Mouse (Mus musculus) forebrain, postnatal 0 days (tissue): ENCODE measurements around the gene Slc4a8. TPM values are rescaled to one million over a fixed set of nuclear protein-coding genes. Genes with fewer than 3 reads are reported as not detected.

Source experiments
- ATAC-seq: fragments of 200-750 bp; cut with Nextera tagmentation; 2 replicates; pipeline ENCODE4 v1.8.0; 2017; ENCODE audit warnings: mild to moderate bottlenecking, moderate library complexity
- DNase-seq: peaks from one replicate; pipeline ENCODE4 v3.0.0-alpha.2; 2015
- H3K27ac ChIP-seq: fragments of 300-500 bp; sonication (generic); 2 replicates; pipeline ENCODE4 v1.5.1; 2014; ENCODE audit warnings: low read depth, mild to moderate bottlenecking, antibody characterized with exemption, low read length, moderate library complexity, mixed read lengths
- H3K27me3 ChIP-seq: fragments of 300-500 bp; sonication (generic); 2 replicates; pipeline ENCODE4 v1.6.1; 2014; ENCODE audit warnings: mild to moderate bottlenecking, low read length, mixed read lengths; ENCODE audit not compliant: insufficient read depth
- H3K36me3 ChIP-seq: fragments of 300-500 bp; sonication (generic); 2 replicates; pipeline ENCODE4 v1.6.1; 2014; ENCODE audit warnings: mild to moderate bottlenecking, moderate library complexity; ENCODE audit not compliant: insufficient read depth
- H3K4me1 ChIP-seq: fragments of 300-500 bp; sonication (generic); 2 replicates; pipeline ENCODE4 v1.6.1; 2014; ENCODE audit warnings: antibody characterized with exemption; ENCODE audit not compliant: insufficient read depth
- H3K4me2 ChIP-seq: fragments of 300-500 bp; sonication (generic); 2 replicates; pipeline ENCODE4 v1.6.1; 2014; ENCODE audit warnings: low read depth, mild to moderate bottlenecking, moderate library complexity
- H3K4me3 ChIP-seq: fragments of 300-500 bp; sonication (generic); 2 replicates; pipeline ENCODE4 v1.5.1; 2014; ENCODE audit warnings: low read depth, low read length, mixed read lengths
- H3K9ac ChIP-seq: fragments of 300-500 bp; sonication (generic); 2 replicates; pipeline ENCODE4 v1.6.1; 2014; ENCODE audit warnings: mild to moderate bottlenecking
- H3K9me3 ChIP-seq: fragments of 300-500 bp; sonication (generic); 2 replicates; pipeline ENCODE4 v1.6.1; 2016; ENCODE audit warnings: low read length
- CTCF ChIP-seq: sonication (generic); IDR thresholded peaks from 2 replicates; pipeline ENCODE4 v1.5.1; 2016; ENCODE audit warnings: antibody characterized with exemption, control low read depth, low read depth
- WGBS: fragments of 180-500 bp; shearing (Covaris S2); extraction: QIAGEN DNeasy Blood & Tissue Kit; methylation state at CpG from one replicate; pipeline ENCODE4 v1.1.7; 2014; 5-methylcytosine and 5-hydroxymethylcytosine counted together
- polyA plus RNA-seq: library from polyadenylated mRNA; unstranded; fragments of >200 nt; fragmentation: Nextera tagmentation; extraction: Ambion mirVana; gene quantifications from 2 replicates; pipeline ENCODE4 v1.2.1, GENCODE M21; 2015
- total RNA-seq: library from RNA; depleted of rRNA; stranded (reverse); fragments of >200 nt; gene quantifications from 2 replicates; pipeline ENCODE4 v1.2.3, GENCODE M21; 2014; rRNA removed

Gene Slc4a8
- total and polyA plus RNA-seq, 2 experiments from 2014 or later, result 31.2 to 38.3 TPM

- 6% methylated on average over 46 of the region's 66 CpGs for WGBS
- peak; percentile 86 for DNase-seq
- ATAC-seq, result peak; percentile 74
These were observed 108.6 kb downstream of the Slc4a8 start for GRCm38 (mm10) chr15:100870001-100870774.

GRCm38 (mm10) chr15:100870775-100871106 is 109.2 kb downstream of the Slc4a8 start:
- Histone ChIP-seq H3K4me1 (peaks cover 7% of the 10 kb centered on the region; the same call in 1 of the 2 replicates), H3K36me3 (no peaks in the 10 kb centered on the region), H3K27me3 (no peaks in the 10 kb centered on the region), H3K4me3 (peak overlapping the region; percentile 93), H3K4me2 (peak overlapping the region; percentile 71), H3K9me3 (no peaks in the 10 kb centered on the region), H3K27ac (peak overlapping the region; percentile 91), H3K9ac (peak overlapping the region; percentile 86)
- ATAC-seq (peak; percentile 83), DNase-seq (peak; percentile 87)
- TF ChIP-seq CTCF, result no peak
- 0% methylated on average over 5 of the region's 69 CpGs for WGBS

More at GRCm38 (mm10) chr15:100870001-100870774, 108.6 kb downstream of the Slc4a8 start:
- no peaks in the 10 kb centered on the region for H3K9me3 ChIP-seq
- H3K4me1 ChIP-seq, result peaks cover 7% of the 10 kb centered on the region; the same call in 1 of the 2 replicates
- TF ChIP-seq CTCF, result peak; percentile 53
- H3K36me3 ChIP-seq, result no peaks in the 10 kb centered on the region
- peak overlapping the region; percentile 93 for H3K4me3 ChIP-seq
- peak overlapping the region; percentile 91 for H3K27ac ChIP-seq
- H3K4me2 ChIP-seq, result peak overlapping the region; percentile 52
- H3K27me3 ChIP-seq, result no peaks in the 10 kb centered on the region
- H3K9ac ChIP-seq, result peak overlapping the region; percentile 86

GRCm38 (mm10) chr15:100871107-100872011 is 109.8 kb downstream of the Slc4a8 start:
- peak overlapping the region; percentile 93 for H3K4me3 ChIP-seq
- H3K4me1 ChIP-seq, result peaks cover 7% of the 10 kb centered on the region; the same call in 1 of the 2 replicates
- no peaks in the 10 kb centered on the region for H3K9me3 ChIP-seq
- no peaks in the 10 kb centered on the region for H3K36me3 ChIP-seq
- ATAC-seq (peak; percentile 61), DNase-seq (peak; percentile 54)
- 1% methylated on average over 49 of the region's 53 CpGs for WGBS
- H3K9ac ChIP-seq, result peak overlapping the region; percentile 86
- peak overlapping the region; percentile 91 for H3K27ac ChIP-seq
- no peak for TF ChIP-seq CTCF
- H3K4me2 ChIP-seq, result peak overlapping the region; percentile 71
- no peaks in the 10 kb centered on the region for H3K27me3 ChIP-seq

GRCm38 (mm10) chr15:100873155-100873554 is 111.6 kb downstream of the Slc4a8 start:
- Histone ChIP-seq H3K4me2 (peak overlapping the region; percentile 71), H3K4me3 (peak overlapping the region; percentile 93), H3K9me3 (no peaks in the 10 kb centered on the region), H3K36me3 (no peaks in the 10 kb centered on the region), H3K9ac (peak overlapping the region; percentile 86; the same call in 1 of the 2 replicates), H3K4me1 (peaks cover 7% of the 10 kb centered on the region; the same call in 1 of the 2 replicates), H3K27ac (no peak overlapping the region), H3K27me3 (no peaks in the 10 kb centered on the region)
- DNase-seq (peak; percentile 47), ATAC-seq (no peak)
- WGBS, result 4% methylated on average over 16 of the region's 16 CpGs
- no peak for TF ChIP-seq CTCF

Other genes with a start within 250 kb of the Slc4a8 start
- gene Tfcp2, start 209.7 kb upstream of the Slc4a8 start, total RNA-seq, result 25.5 and 34.5 TPM in 2 replicates
- gene Tfcp2, start 209.7 kb upstream of the Slc4a8 start, polyA plus RNA-seq, result 18.2 and 29.0 TPM in 2 replicates
- 72.4 and 77.4 TPM in 2 replicates for gene Pou6f1, start 161.8 kb upstream of the Slc4a8 start, total RNA-seq
- 32.2 and 33.3 TPM in 2 replicates for gene Pou6f1, start 161.8 kb upstream of the Slc4a8 start, polyA plus RNA-seq
- gene Dazap2, start 146.4 kb upstream of the Slc4a8 start, total RNA-seq, result 81.9 and 92.3 TPM in 2 replicates
- gene Dazap2, start 146.4 kb upstream of the Slc4a8 start, polyA plus RNA-seq, result 162 and 190 TPM in 2 replicates
- 2.3 and 6.2 TPM in 2 replicates for gene Smagp, start 124.8 kb upstream of the Slc4a8 start, total RNA-seq
- 3.9 TPM in 2 replicates for gene Smagp, start 124.8 kb upstream of the Slc4a8 start, polyA plus RNA-seq
- gene Bin2, start 92.2 kb upstream of the Slc4a8 start, total RNA-seq, result 1.4 and 1.6 TPM in 2 replicates
- gene Bin2, start 92.2 kb upstream of the Slc4a8 start, polyA plus RNA-seq, result 0.58 and 1.4 TPM in 2 replicates
- gene Cela1, start 73.8 kb upstream of the Slc4a8 start, total RNA-seq, result 0.62 and 5.1 TPM in 2 replicates
- 0.81 and 1.2 TPM in 2 replicates for gene Cela1, start 73.8 kb upstream of the Slc4a8 start, polyA plus RNA-seq
- gene Galnt6, start 32.4 kb upstream of the Slc4a8 start, total RNA-seq, result 0.77 and 1.5 TPM in 2 replicates
- 0.24 and 0.47 TPM in 2 replicates for gene Galnt6, start 32.4 kb upstream of the Slc4a8 start, polyA plus RNA-seq
- gene Scn8a, start 108.1 kb downstream of the Slc4a8 start, total RNA-seq, result 22.1 and 26.9 TPM in 2 replicates
- 11.7 and 15.5 TPM in 2 replicates for gene Scn8a, start 108.1 kb downstream of the Slc4a8 start, polyA plus RNA-seq